Mouse (Mus musculus) frontal cortex, adult 2 months (tissue): Measurements from ENCODE around the gene Ankrd12. TPM values are rescaled to one million over a fixed set of nuclear protein-coding genes. Genes with fewer than 3 reads are reported as not detected.
"Not testable (repeated sequence)": the region's sequence is repeated elsewhere in the genome, so short reads cannot be mapped to it uniquely, and the experiment has no call there.

ENCODE experiments used
- DNase-seq, 2 experiments: peaks; one replicate each; pipeline ENCODE4 v3.0.0; 2022; ENCODE audit warnings: low spot score in 1 of 2; ENCODE audit errors: extremely low spot score in 1 of 2
- polyA plus RNA-seq: library from polyadenylated mRNA; depleted of rRNA; stranded (reverse); fragments of >200 nt; gene quantifications from 2 replicates; pipeline ENCODE4 v1.2.3, GENCODE M21; 2012

The Ankrd12 gene
- polyA plus RNA-seq, 1 experiment, result 26.1 TPM

DNA sequence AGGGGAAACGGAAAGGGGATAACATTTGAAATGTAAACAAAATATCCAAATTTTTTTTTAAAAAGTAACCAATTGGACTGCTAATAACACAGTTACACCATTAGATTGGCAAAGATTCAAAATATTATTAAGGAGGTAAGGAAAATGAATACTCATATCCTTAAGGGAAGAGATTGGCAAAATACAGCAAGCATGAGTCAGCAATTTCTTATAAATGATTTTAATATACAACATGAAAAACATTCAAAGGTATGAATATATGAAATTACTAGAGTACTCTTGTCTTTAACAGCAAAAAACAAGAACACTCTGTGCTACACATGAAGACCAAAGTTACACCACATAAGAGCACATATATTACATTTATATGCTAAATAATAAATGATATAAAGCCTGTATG, 8.1 kb upstream of the Ankrd12 start:
- DNase-seq, result no peak

DNA sequence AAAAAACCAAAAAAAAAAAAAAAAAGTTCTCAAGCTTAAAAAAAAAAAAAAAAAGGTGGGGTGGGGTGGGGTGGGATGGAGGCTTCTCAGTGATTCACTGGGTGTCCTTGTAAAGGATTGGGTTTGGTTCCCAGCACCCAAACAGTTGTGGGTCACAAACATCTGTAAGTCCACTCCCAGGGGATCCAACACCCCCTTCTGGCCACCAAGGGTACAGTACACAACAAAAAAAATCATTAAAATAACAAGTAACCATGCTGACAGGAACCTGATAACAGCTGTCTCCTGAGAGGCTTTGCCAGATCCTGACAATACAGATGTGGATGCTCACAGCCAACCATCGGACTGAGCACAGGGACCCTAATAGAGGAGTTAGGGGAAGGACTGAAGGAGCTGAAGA, 7.6 kb upstream of the Ankrd12 start:
- no peak for DNase-seq

DNA sequence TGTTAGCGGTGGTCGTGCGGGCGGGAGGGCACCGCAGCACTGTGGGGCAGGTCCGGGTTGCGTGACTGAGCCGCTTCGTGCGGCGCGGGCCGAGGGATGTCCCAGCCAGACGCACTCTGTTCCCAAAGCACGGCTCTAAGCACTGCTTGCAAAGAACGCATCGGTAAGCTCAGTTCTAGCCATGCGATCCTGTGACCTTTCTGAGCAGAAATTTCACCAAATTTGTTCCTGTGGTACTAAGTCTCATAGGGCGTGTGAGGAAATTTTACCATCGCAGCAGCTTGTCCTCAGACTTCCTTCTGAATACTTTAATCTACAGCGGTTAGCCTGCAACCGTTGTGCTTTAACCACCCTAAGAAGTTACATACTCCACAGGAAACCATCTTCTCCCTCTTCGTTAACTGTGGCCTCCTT, 555 bp upstream of the Ankrd12 start:
- DNase-seq, result no peak

DNA sequence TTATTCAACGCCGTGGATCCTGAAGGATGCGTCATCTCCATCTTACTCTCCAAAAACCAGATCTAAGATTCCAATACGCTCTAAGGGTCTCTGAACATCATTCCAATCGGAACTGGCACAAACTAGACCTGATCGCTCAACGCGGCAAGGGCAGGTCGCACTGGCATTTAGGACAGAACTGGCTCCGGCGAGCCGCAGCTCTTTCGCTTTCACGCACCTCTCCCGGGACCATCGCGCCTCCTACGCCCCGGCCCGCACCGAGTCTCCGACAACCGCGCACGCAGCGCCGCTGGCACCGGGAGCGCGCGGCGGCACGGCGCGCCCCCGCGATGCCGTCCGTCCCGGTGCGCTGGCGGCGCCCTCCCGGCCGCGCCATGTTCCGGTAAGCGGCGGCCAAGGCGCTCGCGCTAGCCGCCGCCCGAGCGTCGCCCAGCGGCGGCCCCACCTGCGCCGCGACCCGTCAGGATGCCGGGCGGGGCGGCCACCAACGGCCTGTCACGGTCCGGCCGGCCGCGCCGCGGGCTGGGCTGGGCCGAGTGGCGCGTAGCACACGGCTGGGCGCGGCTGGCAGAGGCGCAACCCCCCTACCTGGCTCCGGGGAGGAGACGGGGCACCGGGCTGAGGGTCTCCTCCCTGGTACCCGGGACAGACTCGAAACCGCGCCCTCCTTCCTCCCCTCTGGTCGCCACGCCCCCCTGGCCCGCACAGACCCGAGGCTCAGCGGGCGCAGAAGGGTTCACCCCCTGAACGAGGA, 538 bp downstream of the Ankrd12 start:
- DNase-seq, result peak in 1 of 2 experiments; percentile 55

DNA sequence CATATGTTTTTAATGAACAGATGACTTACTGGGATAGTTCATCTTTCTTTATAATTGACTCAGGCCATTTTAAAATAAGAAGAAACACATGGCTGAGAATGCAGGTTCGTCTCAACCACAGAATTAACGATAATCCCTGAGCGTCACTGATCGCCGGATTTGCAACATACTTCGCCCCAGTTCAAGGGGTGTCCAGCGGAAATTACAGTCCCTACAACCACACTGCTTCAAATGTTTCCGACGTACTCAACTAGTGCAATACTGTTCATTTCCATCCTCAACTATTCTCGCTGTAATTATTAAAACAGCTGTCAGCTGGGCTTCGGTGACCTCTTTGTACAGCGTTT, 1.1 kb downstream of the Ankrd12 start:
- peak in 1 of 2 experiments; percentile 15 for DNase-seq

DNA sequence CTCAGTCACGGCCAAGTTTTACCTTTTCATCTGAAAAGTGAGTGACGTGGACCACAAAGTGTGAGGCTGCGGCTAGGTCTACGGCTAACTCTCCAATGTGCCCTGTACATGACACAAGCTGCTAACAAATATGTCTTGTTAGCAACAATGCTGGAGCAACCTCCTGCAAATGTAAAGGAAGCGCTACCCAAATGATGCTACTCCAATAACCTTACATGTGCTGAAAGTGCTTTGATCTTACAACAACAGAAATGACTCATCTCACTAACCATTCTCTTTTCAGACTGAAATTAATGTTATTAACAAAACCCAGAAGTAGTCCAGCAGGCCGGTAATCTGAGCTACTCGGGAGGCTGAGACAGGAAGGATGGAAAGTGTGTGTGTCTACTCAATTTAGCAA, 2.9 kb downstream of the Ankrd12 start:
- no peak for DNase-seq

DNA sequence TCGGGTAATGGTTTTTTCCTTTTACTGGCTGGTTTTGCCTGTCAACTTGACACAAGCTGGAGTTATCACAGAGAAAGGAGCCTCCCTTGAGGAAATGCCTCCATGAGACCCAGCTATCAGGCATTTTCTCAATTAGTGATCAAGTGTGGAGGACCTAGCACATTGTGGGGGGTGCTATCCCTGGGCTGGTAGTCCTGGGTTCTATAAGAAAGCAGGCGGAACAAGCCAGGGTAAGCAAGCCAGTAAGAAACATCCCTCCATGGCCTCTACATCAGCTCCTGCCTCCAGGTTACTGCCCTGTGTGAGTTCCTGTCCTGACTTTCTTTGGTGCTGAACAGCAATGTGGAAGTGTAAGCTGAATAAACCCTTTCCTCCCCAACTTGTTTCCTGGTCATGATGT, 7.9 kb downstream of the Ankrd12 start:
- not testable (repeated sequence) for DNase-seq

DNA sequence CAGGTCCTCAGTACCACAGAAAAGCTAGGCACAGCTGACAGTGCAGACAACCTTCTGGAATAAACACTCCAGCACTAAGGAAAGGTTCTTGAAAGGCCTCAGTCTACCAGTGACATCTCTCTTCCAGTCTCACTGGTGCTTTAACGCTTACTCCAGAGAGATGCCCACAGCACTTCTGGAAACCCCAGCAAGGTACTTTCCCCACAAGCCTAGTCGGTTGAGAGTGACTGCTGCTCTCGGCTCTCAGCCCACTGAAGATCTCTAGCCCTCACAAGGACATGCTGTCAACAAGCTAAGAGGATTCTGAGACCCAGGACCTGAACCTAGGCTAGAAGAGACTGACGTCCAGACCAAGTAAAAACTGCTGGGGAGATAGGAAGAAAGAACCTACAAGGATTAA, 11.8 kb downstream of the Ankrd12 start:
- DNase-seq, result no peak

DNA sequence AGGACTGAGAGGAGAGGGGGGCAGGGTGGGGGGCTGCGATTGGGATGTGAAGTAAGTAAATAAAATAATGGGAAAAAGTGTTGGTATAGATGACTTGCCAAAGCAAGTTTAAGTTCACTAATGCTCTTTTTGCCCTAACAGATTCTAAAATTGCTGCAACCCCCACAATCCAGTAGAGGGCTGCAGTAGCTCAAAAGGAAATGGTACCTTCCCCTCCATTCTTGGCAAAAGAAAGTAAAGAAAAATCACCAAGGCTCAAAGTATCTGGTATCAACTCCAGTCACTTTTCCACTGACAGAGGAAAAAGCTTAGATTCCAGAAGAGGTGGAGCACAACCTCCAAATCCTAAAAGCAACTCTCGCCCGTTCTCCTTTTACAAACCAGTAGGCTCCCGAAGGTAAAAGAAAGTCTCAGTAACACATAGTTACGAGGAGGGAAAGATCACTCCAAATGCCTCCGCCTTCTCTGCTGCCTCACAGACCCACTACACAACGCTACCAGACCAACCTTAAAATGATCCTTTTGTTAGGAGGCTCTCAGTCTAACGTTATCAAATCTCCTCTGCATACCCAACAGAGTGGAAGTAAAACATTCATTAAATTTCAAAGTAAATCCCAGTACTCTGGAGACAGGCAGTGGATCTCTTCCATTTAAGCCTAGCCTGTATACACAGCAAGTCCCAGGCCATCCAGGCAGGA, 15.5 kb downstream of the Ankrd12 start:
- no peak for DNase-seq

DNA sequence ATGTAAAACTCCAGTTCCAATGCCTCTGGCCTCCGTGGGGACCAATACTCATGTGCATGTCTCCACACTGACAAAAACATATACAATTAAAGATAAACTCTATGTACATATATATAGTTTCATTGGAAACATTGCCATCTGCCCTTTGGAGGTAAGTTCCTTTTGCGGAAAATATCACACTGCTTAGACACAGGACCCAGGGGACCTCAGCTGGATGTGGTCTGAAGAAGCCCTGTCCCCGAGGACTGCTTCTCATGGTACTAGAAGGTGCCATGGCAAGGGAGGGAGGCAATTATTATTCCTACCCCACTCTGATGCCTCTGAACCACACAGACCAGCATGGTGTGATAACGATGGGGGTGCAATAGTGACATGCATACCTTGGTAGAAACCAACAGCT, 18.7 kb downstream of the Ankrd12 start:
- no peak for DNase-seq

DNA sequence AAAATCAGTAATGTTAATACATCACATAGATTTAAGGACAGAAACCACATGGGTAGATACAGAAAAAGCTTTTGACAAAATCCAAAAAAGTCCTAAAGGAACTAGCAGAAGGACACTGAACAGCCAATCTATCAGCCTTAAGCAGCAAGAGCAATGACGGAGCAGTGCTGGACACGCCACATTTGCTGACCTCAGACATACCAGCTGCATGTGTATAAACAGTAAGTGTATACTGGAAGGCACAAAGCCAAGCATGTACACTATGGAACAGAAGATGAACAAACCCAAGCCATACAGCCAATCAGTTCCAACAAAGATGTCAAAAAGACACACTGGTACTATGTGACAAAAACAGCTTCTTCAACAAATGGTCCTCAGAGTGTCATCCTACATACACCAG, 19.7 kb downstream of the Ankrd12 start:
- DNase-seq, result no peak

DNA sequence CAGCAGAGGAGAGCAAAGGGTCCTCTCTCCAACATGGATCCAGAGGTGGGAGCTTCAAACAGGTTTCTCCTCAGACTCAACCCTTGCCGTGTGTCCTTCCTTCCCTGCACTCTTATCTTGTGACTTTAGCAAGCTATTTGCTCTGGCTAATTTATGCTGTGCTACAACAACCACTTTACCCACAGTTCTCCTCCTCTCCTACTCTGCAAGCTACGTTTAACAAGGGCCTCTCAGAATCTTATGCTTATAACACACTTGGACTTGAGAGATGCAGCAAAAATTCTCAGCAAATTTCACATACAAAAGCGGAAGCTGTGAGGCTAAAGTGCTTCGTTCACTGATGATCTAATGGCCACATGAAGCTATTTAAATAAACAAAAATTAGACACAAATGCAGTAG, 23.5 kb downstream of the Ankrd12 start:
- DNase-seq, result no peak

DNA sequence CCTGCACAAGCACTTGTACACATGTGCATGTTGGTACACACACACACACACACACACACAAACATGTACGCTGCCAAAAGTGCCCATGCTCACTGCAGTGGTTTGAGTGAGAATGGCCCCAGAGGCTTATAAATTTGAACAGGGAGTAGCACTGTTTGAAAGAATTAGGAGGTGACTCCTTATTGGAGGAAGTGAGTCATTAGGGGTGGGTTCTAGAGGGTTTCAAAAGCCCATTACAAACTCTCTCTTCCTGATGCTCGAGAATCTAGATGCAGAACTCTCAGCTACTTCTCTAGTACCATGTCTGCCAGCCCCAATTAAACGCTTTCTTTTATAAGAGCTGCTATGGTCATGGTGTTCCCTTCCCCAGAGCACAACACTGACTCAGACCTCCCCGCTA, 28.1 kb downstream of the Ankrd12 start:
- DNase-seq, result no peak

DNA sequence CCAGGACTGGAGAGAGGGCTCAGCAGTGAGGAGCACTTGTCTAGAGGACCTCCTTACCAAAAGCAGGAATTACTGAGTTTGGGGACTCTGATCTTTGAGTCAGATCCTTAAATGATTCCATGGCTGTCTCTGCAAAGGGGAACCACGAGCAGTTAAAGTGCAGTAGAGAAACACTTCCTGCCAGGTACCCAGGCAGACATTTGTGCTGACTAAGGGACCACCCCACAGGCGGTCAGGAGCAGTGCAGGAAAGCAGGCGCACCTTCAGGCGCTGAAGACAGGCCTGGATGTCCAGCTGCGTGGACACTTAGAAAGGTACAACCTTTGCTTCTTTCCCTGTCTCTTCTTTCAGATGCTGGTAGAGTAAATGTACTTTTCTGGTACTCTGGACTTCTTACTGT, 28.7 kb downstream of the Ankrd12 start:
- no peak for DNase-seq

DNA sequence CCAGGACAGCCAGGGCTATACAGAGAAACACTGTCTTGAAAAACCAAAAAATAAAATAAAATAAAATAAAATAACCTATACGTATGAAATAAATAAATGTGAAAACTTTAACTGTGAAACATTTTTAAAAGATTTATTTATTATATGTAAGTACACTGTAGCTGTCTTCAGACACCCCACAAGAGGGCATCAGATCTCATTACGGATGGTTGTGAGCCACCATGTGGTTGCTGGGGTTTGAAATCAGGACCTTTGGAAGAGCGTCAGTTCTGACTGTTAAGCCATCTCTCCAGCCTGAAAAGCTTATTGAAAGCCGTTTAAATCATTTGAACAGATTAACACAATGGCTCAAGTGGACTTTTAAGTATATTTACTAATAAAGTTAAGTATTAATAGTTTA, 33.2 kb downstream of the Ankrd12 start:
- DNase-seq, result not testable (repeated sequence)

DNA sequence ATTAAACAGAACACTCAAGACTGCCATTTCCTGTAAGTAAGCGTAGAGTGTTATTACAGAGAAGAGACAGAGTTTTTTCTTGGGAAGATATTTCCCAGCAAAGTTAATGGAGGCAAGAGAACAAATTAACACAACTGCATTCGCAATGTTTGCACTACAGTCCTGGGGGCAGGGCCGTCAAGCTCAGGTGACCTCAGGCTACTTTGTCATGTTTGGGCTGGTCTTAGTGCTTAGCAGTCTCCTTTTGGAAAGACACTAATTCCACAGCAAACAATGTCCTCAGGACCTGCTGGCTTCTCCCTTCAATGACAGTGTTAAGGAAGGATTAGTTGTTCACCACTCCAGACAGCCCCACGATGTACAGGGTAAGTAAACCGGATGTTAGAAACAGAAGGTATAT, 35.9 kb downstream of the Ankrd12 start:
- DNase-seq, result no peak

DNA sequence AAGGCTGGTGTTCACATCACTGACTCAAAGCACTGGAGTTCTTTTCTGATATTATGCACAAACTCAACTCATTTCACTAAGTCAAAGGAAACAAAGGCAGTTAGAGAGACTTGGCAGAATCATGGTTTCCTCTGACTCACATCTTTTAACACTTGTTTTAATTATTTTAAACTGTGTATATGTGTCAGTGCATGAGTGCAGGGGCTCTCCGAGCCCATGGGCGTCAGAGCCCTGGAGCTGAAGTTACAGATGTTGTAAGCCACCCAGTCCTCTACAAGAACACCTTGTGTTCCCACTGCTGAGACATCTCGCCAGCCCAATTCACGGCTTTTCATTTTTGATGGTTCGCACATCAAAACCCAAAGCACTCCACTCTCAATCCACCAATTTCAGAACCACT, 43.6 kb downstream of the Ankrd12 start:
- peak in 1 of 2 experiments; percentile 13 for DNase-seq

DNA sequence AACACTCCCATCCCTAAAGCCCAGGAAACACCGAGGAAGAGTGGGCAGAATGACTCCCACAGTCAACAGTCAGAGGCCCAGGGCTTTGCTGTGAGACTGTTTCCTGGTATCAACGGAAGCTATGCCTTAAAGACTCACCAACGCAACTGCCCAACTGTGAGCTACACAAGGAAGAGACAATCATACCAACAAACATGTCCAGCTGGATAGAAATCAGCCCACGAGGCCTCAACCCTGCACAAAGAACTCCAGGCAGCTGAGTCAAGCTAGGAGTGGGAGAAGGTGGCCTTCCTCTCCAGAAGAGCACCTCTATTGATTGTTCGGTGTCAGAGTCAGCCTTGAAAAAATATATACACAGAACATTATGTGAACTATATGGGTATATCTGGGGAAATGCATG, 44.9 kb downstream of the Ankrd12 start:
- no peak for DNase-seq

DNA sequence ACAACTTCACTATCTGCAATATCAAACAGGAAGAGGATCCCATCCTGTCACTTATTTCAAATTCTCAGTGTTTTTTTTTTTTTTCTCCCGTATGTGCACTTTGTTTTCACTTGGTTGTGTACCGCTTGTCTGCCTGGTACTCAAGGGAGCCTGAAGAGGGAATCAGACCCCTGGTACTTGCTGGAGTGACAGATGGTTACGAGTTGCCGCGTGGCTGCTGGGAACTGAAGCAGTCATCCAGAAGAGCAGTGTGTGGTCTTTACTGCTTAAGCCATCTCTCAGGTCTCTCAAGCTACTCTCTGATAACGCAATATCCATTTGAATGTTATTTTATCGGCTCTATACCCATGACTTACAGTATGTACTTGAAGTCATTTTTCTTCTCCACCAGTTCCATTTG, 52.7 kb downstream of the Ankrd12 start:
- DNase-seq, result no peak

DNA sequence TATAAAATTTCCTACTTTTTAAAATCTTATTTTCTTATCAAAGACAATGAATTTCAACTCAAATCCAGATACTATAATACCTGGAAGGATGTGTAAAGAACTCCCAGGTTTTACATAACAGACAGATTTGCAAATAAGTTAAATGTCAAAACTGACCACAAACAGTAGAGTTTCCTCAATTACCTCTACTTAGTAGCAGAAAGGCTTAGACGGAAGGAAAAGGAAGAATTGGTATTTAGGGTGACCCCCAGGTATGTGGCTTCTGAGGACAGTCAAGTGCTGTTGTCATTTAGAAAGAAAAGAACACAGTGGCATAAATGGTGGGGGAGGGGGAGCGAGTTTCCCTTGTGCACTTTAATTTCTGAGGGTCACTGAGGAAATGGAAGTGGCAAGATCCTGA, 65.1 kb downstream of the Ankrd12 start:
- no peak for DNase-seq

DNA sequence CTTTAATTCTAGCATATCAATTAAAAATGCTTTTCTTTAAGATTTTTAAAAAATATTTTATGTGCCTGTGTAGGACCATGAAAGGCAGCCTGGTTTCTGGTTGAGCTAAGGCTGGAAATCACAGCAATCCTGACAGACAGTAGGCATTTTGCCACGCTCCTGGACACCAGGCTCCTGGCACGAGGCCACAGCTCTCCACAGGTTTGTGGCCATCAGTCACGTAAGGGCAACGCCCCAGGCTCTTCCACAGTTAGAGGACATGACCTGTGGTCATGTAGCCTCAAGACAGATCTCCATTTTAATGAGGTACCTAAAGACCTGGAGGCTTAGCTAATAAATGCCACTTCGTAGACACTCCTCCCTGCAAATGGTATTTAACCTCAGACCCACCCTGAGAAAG, 69.0 kb downstream of the Ankrd12 start:
- DNase-seq, result no peak

DNA sequence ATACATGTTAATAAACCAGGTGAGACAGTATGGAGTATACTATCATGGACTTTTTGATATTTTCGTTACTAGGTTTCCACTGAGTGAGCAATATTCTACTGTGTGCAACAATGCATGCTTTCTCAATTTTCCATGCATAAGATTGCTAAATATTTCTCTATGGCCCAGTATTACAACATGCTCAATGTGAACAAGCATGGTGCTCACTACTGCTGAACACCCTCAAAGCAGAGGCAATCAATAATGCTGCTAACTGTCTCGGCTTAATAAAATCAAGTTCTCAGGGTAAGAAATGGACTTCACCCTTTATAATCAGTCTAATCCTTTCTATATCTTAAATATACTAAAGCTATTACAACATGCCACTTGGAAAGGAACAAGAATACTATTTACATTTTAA, 69.4 kb downstream of the Ankrd12 start:
- DNase-seq, result no peak
